Mouse (Mus musculus) spleen, adult 2 months (tissue): ENCODE measurements around the gene Gm43552.

ENCODE experiments used
- CTCF ChIP-seq: fragments of 200-500 bp; IDR thresholded peaks from 2 replicates; pipeline ENCODE4 v1.5.1; 2011; ENCODE audit warnings: mild to moderate bottlenecking, inconsistent platforms; ENCODE audit not compliant: insufficient read depth, insufficient read length, insufficient replicate concordance; ENCODE audit errors: extremely low read depth
- POLR2A ChIP-seq: fragments of 200-500 bp; IDR thresholded peaks from 2 replicates; pipeline ENCODE4 v1.6.1; 2011; ENCODE audit warnings: low read depth, low read length, inconsistent platforms

GRCm38 (mm10) chr5:65524831-65525230 is 32.2 kb upstream of the Gm43552 start:
- no peak for TF ChIP-seq CTCF
- TF ChIP-seq POLR2A: no peak
